Mouse (Mus musculus) hindbrain, embryonic 10.5 days (tissue): ENCODE results near the gene Nnmt. TPM values are rescaled to one million over a fixed set of nuclear protein-coding genes. Genes with fewer than 3 reads are reported as not detected.

Experiments used
- DNase-seq: peaks from one replicate; pipeline ENCODE4 v3.0.0-alpha.2; 2017; ENCODE audit warnings: low spot score
- H3K27ac ChIP-seq: fragments of 300-500 bp; sonication (generic); 2 replicates; pipeline ENCODE4 v1.5.1; 2016; ENCODE audit warnings: mild to moderate bottlenecking, moderate library complexity
- H3K27me3 ChIP-seq: fragments of 300-500 bp; sonication (generic); 2 replicates; pipeline ENCODE4 v1.6.1; 2016; ENCODE audit warnings: mild to moderate bottlenecking; ENCODE audit not compliant: poor library complexity, insufficient read depth, severe bottlenecking
- H3K36me3 ChIP-seq: fragments of 300-500 bp; sonication (generic); 2 replicates; pipeline ENCODE4 v1.6.1; 2016; ENCODE audit warnings: mild to moderate bottlenecking, moderate library complexity
- H3K4me1 ChIP-seq: fragments of 300-500 bp; sonication (generic); replicated peaks from 2 replicates; pipeline ENCODE4 v1.6.1; 2016; ENCODE audit warnings: mild to moderate bottlenecking
- H3K4me3 ChIP-seq: fragments of 300-500 bp; sonication (generic); 2 replicates; pipeline ENCODE4 v1.5.1; 2016; ENCODE audit warnings: mild to moderate bottlenecking, moderate library complexity
- H3K9me3 ChIP-seq: fragments of 300-500 bp; sonication (generic); 2 replicates; pipeline ENCODE4 v1.6.1; 2016; ENCODE audit warnings: mild to moderate bottlenecking, moderate library complexity
- WGBS: fragments of 180-500 bp; shearing (Covaris S2); methylation state at CpG from one replicate; pipeline ENCODE4 v1.1.7; 2016; 5-methylcytosine and 5-hydroxymethylcytosine counted together
- polyA plus RNA-seq: library from polyadenylated mRNA; unstranded; fragments of >200 nt; fragmentation: Nextera tagmentation; extraction: Ambion mirVana; gene quantifications from 2 replicates; pipeline ENCODE4 v1.2.1, GENCODE M21; 2016

Gene Nnmt
- 0.46 and 0.97 TPM in 2 replicates for polyA plus RNA-seq

DNA sequence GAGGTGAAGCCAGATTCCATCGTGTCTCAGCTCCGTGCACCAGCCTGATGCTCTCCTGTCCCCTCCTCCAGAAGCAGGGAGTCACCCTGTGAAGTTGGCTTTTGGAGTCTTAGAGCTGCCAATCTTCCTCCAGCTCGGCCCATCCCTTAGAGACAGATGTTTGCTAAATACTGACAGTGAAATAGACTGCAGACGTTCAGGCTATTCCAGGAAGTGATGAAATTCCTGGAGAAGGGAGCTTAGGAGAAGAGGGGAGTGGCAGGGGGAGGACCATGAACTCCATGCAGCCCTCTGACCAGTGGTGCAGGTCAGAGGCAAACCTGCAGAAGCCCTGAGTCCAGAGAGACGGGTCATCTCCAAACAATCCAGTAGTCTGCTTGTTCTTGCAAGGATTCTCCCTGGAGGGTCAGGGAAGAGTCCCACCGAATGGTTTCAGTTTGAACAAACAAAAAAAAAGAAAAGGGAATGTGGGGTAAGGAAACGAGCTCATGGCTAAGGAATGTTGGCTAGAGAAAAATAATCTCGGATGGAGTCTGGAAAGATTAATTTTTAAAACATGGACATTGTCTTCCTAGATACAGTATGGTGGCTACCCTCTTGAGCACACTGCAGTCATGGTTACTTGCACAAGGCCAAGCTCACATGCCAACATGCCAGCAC is at the start of gene Nnmt:
Gene Nnmt, minus strand, starts transcription at position 215 of the 660 bp plus-strand sequence.
- Histone ChIP-seq H3K9me3 (no peaks in the 10 kb centered on the region), H3K4me3 (no peak within 1 kb of the TSS), H3K27me3 (no peaks in the 10 kb centered on the region), H3K27ac (no peak within 1 kb of the TSS), H3K36me3 (no peaks in the 10 kb centered on the region), H3K4me1 (peaks cover 6% of the 10 kb centered on the region)
- no peak for DNase-seq
- 55% methylated on average over 8 of the region's 8 CpGs for WGBS

DNA sequence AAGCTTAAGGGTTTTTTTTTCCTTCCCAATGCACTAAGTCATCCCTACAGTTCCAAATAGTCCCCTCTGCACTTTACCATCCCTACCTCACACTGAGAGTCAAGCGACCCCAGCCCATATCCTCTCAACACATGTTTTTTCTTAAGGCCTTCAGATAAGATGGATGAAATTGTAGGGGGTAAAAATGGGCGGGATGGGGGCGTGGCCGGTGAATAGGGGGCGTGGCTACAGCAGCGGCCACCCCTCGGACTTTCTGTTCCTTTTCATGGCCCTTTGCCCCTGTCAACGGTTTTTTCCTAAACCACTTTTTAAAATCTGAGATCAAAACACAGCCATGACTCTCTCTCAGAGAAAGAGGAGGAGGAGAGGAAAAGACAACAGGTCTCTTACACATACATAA is 49.8 kb upstream of the Nnmt start:
- Histone ChIP-seq H3K4me3 (no peak overlapping the region), H3K4me1 (peaks cover 79% of the 10 kb centered on the region), H3K9me3 (peaks cover 6% of the 10 kb centered on the region), H3K27ac (peak overlapping the region; percentile 72), H3K27me3 (no peaks in the 10 kb centered on the region), H3K36me3 (peaks cover 38% of the 10 kb centered on the region)
- peak; percentile 51 for DNase-seq
- WGBS, result 8% methylated on average over 8 of the region's 8 CpGs

- WGBS, result 55% methylated on average over 7 of the region's 7 CpGs
- DNase-seq, result no peak
- Histone ChIP-seq H3K4me3 (no peak overlapping the region), H3K4me1 (peaks cover 91% of the 10 kb centered on the region), H3K27ac (peak overlapping the region; percentile 65), H3K27me3 (no peaks in the 10 kb centered on the region), H3K9me3 (no peaks in the 10 kb centered on the region), H3K36me3 (peaks cover 26% of the 10 kb centered on the region)
These were observed 48.6 kb upstream of the Nnmt start for GRCm38 (mm10) chr9:48653399-48654070.

GRCm38 (mm10) chr9:48652026-48652425 is 47.1 kb upstream of the Nnmt start:
- Histone ChIP-seq H3K36me3 (peaks cover 13% of the 10 kb centered on the region), H3K4me1 (peaks cover 98% of the 10 kb centered on the region), H3K9me3 (no peaks in the 10 kb centered on the region), H3K27me3 (no peaks in the 10 kb centered on the region), H3K27ac (no peak overlapping the region), H3K4me3 (no peak overlapping the region)
- WGBS, result 34% methylated on average over 4 of the region's 4 CpGs
- DNase-seq, result no peak

DNA sequence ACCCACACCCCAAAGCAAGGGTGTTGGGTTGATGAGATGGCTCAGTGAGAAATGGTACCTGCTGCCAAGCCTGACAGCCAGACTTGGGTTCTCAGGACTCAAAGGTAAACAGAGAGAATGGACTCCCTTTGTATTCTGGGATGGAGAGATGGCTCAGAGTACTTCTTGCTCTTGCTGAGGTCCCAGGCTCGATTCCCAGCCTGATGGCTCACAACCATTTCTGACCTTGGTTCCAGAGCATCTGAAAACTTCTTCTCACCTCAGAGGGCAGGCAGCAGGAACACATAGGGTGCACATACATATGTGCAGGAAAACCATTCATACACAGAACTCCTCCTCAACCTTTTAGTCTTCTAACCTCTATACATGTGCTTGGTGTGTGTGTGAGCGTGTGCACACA is 45.9 kb upstream of the Nnmt start:
- Histone ChIP-seq H3K27me3 (no peaks in the 10 kb centered on the region), H3K9me3 (no peaks in the 10 kb centered on the region), H3K4me3 (no peak overlapping the region), H3K27ac (peak overlapping the region; percentile 89), H3K36me3 (0 out of 2 replicates have a peak, but pooled peaks cover 1% of the 10 kb centered on the region), H3K4me1 (peaks cover 96% of the 10 kb centered on the region)
- 71% methylated on average over 2 of the region's 2 CpGs for WGBS
- DNase-seq, result no peak

GRCm38 (mm10) chr9:48649851-48650685 is 45.1 kb upstream of the Nnmt start:
- no peaks in the 10 kb centered on the region for H3K27me3 ChIP-seq
- H3K27ac ChIP-seq, result peak overlapping the region; percentile 89
- H3K4me3 ChIP-seq, result peak overlapping the region; percentile 42
- no peaks in the 10 kb centered on the region for H3K36me3 ChIP-seq
- WGBS, result 20% methylated on average over 17 of the region's 17 CpGs
- H3K4me1 ChIP-seq, result peaks cover 93% of the 10 kb centered on the region
- no peaks in the 10 kb centered on the region for H3K9me3 ChIP-seq
- peak; percentile 35 for DNase-seq

DNA sequence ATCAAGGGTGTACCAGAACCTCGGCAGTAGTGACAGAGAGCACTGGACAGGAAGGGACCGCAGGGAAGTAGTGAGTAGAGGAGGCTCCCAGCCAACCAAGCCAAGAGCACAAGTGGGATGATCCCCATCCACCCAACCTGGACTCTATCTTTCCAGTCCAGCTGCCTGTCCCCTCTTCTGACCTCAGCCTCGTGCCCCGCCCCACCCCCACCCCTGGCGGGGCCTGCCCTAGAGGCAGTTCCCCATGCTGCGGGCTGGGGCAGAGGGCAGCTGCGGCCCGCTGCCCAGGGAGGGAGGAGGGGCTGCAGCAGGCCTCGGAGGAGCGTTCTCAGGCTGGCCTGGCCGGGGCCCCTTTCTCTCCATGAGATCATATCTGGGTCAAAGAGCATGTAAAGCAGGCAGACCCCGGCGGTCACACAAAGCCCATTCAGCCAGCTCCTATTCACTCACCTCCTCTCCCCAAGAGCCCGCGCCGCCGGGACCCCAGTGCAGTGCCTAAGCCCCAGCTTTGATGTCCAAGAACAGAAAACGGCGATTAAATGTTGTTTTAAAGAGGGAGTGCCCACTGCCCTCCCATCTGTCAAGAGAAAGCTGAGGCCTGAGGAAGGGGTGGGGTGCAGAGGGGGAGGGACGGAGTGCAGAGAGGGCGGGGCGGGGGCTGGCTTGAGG is 44.3 kb upstream of the Nnmt start:
- H3K4me1 ChIP-seq, result peaks cover 85% of the 10 kb centered on the region
- WGBS, result under 1% methylated on average over 22 of the region's 22 CpGs

GRCm38 (mm10) chr9:48648285-48649097 is 43.5 kb upstream of the Nnmt start:
- Histone ChIP-seq H3K4me3 (peak overlapping the region; percentile 42), H3K27ac (peak overlapping the region; percentile 89), H3K36me3 (no peaks in the 10 kb centered on the region), H3K4me1 (peaks cover 77% of the 10 kb centered on the region), H3K9me3 (peaks cover 11% of the 10 kb centered on the region), H3K27me3 (no peaks in the 10 kb centered on the region)
- WGBS, result 32% methylated on average over 12 of the region's 12 CpGs
- DNase-seq, result no peak

More for the DNA sequence above, 44.3 kb upstream of the Nnmt start:
- H3K36me3 ChIP-seq, result no peaks in the 10 kb centered on the region
- peak overlapping the region; percentile 89 for H3K27ac ChIP-seq
- H3K27me3 ChIP-seq, result no peaks in the 10 kb centered on the region
- DNase-seq, result peak; percentile 94
- H3K4me3 ChIP-seq, result peak overlapping the region; percentile 42
- H3K9me3 ChIP-seq, result peaks cover 6% of the 10 kb centered on the region

DNA sequence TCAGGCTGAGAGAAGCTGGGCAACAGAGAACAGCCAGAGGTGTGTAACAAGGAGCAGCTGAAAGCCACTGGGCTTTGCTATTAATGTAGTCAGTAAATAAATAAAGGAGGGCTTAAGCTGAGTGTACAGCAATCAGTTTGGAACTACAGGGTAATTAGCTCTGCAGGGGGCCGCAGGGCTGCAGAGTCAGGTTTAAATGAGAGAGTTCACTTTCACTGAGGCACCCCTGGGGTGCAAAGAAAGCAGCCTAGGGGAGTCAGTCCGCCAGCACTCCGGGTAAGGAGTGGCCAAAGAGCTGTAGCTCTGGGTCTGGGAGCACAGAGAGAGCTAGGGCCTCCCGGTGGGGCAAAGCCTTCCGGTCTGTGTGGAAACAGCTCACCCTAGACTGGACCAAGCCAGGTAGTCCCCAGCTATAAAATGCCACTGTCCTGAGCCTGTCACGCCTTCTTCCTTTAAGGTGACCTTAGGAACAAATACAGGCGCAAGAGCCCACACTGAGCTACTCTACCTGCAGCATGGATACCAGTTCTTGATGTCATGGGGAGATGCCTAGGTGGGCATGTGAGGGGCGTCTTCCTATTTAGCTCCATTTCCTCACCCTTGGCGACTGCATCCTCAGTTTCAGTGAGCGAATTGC is 42.8 kb upstream of the Nnmt start:
- no peak for DNase-seq
- H3K9me3 ChIP-seq, result peaks cover 11% of the 10 kb centered on the region
- peak overlapping the region; percentile 89 for H3K27ac ChIP-seq
- H3K4me3 ChIP-seq, result no peak overlapping the region
- H3K36me3 ChIP-seq, result no peaks in the 10 kb centered on the region
- 18% methylated on average over 10 of the region's 10 CpGs for WGBS
- H3K27me3 ChIP-seq, result no peaks in the 10 kb centered on the region
- peaks cover 71% of the 10 kb centered on the region for H3K4me1 ChIP-seq

DNA sequence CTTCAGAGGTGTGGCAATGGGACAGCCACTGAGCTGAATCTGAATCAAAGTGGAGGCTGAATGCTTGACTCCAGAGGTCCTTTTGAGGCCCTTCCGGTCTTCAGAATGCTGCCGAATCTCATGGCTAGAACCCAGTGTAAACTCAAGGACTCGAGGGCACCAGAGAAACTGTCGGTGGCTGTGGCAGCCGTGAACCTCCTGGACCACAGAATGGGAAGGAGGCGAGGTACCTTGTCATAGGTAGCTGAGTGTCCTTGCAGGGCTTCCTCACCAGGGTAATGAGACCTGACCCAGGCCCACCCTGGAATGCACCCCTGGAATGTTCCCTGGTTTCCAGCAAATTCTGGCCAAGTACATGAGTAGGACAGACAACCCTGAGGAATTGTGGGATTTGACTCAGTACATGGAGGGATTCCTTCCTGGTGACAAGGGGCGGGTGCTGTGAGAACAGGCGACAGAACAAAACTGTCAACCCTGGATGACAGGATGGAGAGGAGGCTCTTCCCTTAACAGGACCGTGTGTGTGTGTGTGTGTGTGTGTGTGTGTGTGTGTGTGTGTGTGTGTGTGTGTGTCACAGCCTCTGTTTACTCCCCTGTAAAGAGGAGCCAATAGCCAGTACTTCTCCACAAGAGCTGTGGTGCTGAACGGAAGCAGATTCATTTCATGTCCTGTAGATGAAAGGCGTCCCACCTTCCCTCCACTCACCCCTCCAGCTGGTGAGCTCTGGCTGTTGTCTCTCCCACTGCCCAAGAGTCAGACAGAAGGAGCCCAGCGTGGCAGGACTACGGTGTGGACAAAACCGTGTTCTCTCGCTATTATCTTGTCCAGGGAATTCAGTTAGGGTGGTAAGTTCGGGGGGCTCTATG is 42.1 kb upstream of the Nnmt start:
- H3K4me1 ChIP-seq, result peaks cover 65% of the 10 kb centered on the region

DNA sequence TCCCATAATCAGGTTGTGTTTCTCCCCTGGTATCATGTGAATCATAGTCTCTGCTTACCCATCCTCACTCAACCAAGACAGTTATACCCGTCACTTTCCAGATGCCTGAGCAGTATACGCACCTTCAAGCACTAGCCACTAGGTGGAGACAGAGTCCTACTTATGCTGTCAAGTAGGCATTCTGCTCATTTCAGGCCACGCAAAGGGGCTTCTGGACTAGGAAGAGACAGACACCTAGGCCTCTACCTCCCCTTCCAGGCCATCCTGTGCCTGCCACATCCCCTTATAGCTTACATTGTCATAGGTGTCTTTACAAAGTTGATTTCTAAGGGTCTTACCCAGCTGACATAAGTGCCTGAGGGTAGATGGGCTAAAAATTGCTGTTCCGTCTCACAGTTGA is 41.3 kb upstream of the Nnmt start:
- peak overlapping the region; percentile 89; the same call in 1 of the 2 replicates for H3K27ac ChIP-seq
- WGBS, result 24% methylated on average over 4 of the region's 4 CpGs

More for the DNA sequence above, 42.1 kb upstream of the Nnmt start:
- 36% methylated on average over 16 of the region's 16 CpGs for WGBS
- no peaks in the 10 kb centered on the region for H3K27me3 ChIP-seq
- H3K9me3 ChIP-seq, result peaks cover 11% of the 10 kb centered on the region
- H3K4me3 ChIP-seq, result no peak overlapping the region
- peak overlapping the region; percentile 89 for H3K27ac ChIP-seq
- DNase-seq, result no peak
- no peaks in the 10 kb centered on the region for H3K36me3 ChIP-seq

More for the DNA sequence above, 41.3 kb upstream of the Nnmt start:
- peak; percentile 79 for DNase-seq
- H3K4me3 ChIP-seq, result no peak overlapping the region
- H3K9me3 ChIP-seq, result peaks cover 11% of the 10 kb centered on the region
- H3K4me1 ChIP-seq, result peaks cover 57% of the 10 kb centered on the region
- no peaks in the 10 kb centered on the region for H3K36me3 ChIP-seq
- H3K27me3 ChIP-seq, result no peaks in the 10 kb centered on the region
